Mouse (Mus musculus): Measurements from ENCODE around the gene Lpin3. TPM values are rescaled to one million over a fixed set of nuclear protein-coding genes. Genes with fewer than 3 reads are reported as not detected.

Lpin3 gene
- total RNA-seq (2021) = 1 to 10 TPM; 3.2 to 5.0 TPM
- long read RNA-seq, experiment 1, transcript Lpin3-203 (20 exons, 3,470 nt) = major isoform, 7 of 10 reads
- long read RNA-seq, experiment 1, partial matches to known transcripts = 1 of 10 reads
- long read RNA-seq, experiment 1, other reads (novel, unspliced or antisense) = 2 of 10 reads
- long read RNA-seq, experiment 2, partial matches to known transcripts = 1 of 4 reads
- long read RNA-seq, experiment 2, other reads (novel, unspliced or antisense) = 0 of 4 reads

DNA sequence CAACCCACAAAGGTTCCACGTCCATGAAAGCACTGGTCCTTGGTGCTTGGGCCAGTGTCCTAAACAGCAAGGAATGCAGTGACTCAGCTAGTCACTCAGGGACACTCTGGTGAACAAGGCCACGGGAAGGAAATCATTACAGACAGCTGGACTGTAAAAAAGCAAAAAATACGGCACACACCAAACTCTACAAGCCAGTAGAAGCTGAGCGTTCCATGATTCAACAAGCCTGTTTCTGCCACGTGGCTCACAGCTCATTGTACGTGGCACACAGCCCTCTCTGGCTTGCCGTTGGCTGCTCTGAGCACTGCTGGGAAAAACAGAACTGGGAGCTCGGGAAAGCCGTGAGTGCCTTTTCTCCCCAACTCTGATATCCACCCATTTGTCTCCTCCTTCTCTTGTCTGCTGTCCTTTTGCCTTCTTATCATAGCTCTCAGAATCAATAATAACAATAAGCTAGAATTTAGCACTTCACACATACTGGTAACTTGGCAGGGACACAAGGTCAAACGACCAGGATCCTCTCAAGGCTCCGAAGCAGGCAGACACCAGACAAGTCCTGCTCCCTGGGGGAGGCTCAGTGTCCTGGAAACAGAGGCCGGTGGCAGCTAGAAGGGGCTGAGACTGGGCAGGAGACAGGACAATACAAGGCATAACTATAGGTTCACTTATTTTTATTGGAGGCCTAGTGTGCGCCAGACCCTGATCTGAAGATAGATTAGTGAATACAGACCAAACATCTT is at the start of gene Lpin3:
Gene Lpin3, plus strand, starts transcription at position 218 of the 743 bp plus-strand sequence.
- H3K27ac ChIP-seq = peak within 1 kb of the TSS; percentile 92
- peak within 1 kb of the TSS; percentile 68 for H3K4me3 ChIP-seq
- intact Hi-C loops (cut with DNase I) = loop anchor here (5.0 kb wide), 1 partner anchor 78 kb away; no protein-coding TSS in a partner anchor
- TF ChIP-seq CTCF (IDR thresholded peaks at IDR 0.05) = no peak
- DNase-seq = peak; percentile 86

DNA sequence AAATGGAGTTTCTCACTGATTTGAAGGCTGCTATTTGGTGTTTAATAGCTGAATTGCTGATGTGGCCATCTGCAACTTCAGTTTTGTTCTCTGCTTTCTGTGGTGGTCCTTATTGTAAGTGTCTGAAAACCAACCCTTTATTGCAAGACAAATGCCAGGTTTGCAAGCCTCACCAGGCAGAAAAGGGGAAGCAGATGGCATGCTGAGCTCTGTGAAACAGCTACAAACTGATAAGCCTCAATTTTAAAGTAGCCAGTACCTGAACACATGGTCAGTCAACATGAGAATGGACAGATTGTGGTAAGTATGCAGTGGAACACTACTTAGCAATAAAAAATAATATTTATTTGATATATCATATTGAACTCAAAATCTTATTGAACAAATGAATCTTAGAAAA is 39.6 kb upstream of the Lpin3 start:
- no peak for DNase-seq
- TF ChIP-seq CTCF (IDR thresholded peaks at IDR 0.05) = no peak
- Histone ChIP-seq H3K27ac (no peak overlapping the region), H3K4me3 (no peak overlapping the region)
- intact Hi-C loops (cut with DNase I) = no loop called here

DNA sequence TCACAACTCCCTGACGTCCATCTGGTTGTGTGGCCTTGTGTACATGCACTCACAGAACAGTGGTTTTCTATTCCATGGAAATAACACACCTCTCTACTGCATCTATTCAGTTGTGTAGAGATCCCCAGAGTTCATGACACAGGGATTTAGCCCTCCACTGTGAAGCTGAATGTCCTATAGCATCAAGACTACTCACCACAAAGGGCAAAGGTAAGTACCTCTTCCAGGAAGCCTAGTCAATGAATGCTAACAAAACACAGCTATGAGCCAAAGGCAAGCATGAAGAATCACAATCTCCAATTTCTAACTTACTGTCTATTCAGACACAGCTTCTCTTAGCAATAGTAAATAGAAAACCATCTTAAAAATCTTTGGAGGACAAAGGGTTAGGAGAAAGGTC is 32.8 kb upstream of the Lpin3 start:
- Histone ChIP-seq H3K4me3 (no peak overlapping the region), H3K27ac (peak overlapping the region; percentile 76)
- TF ChIP-seq CTCF (IDR thresholded peaks at IDR 0.05) = no peak
- DNase-seq = no peak
- intact Hi-C loops (cut with DNase I) = loop anchor here (5.0 kb wide), 1 partner anchor 40 kb away; no protein-coding TSS in a partner anchor

DNA sequence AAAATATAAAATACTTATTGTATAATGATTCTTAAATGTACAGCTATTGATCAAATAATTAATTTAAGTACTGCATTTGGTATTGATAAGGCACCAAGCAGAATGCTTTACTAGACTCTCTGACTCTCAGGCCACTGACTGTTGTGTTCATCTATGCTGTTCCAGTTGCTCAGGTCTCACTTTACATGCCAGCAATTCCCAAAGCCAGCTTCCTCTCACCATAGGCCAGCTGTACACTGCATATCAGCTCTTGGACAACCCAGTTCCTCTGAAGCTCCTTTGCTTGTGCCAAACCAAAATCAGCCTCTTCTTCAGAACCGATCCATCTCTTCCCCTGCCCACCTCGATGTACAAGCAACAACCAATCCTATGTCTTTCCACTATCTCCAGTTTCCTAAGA is 32.3 kb upstream of the Lpin3 start:
- peak overlapping the region; percentile 76 for H3K27ac ChIP-seq
- intact Hi-C loops (cut with DNase I) = loop anchor here (5.0 kb wide), 1 partner anchor 41 kb away; no protein-coding TSS in a partner anchor
- TF ChIP-seq CTCF (IDR thresholded peaks at IDR 0.05) = no peak
- peak; percentile 38 for DNase-seq
- peak overlapping the region; percentile 13; the same call in 1 of the 2 replicates for H3K4me3 ChIP-seq

DNA sequence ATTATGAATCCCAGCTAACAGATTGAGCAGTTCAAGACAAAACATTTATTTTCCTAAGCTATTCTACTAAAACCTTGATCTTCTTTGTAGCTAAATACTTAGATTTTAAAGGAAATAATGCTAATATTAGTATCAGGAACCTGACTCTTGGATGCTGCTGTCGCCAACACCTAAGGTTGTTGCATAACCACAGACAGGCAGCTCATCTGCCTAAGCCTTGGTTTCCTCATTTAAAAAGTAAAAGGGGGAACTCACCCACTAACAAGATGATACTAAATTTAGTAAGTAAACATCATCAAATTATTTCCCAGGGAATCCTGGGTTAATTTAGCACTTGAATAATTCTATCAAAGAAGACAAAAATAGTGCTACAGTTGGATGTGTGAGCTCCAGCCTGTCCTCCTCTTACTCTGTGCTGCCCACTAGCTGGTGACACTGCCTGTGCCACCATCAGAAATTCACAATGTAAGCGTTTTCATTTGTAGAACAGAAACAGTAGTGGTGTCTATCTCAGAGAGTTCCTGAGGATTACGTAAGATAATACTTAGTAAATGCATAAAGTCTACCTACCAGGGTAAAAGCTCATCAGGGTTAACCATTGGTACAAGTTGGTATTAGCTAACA is 30.7 kb upstream of the Lpin3 start:
- H3K4me3 ChIP-seq = no peak overlapping the region
- peak; percentile 45 for TF ChIP-seq CTCF (IDR thresholded peaks at IDR 0.05)
- DNase-seq = no peak
- peak overlapping the region; percentile 76 for H3K27ac ChIP-seq
- intact Hi-C loops (cut with DNase I) = loop anchor here (5.0 kb wide), 1 partner anchor 42 kb away; no protein-coding TSS in a partner anchor

DNA sequence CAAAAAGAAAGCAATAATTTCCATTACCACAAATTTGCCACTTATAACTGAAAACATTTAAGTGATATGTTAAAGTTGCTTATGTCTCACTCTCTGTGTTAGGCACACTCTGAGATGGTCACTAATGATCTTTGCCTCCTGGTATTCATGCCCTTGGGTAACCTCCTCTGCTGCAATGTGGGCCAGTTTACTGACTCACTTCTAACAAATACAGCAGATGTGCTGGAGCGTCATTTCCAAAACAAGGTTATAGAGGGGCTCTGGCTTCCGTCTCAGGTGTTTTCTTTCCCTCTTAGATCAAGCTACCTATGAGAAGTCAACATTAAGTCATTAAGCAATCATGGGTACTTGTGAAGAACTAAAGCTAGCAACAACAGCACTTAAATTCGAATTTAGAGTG is 30.1 kb upstream of the Lpin3 start:
- Histone ChIP-seq H3K4me3 (no peak overlapping the region), H3K27ac (peak overlapping the region; percentile 76)
- intact Hi-C loops (cut with DNase I) = no loop called here
- TF ChIP-seq CTCF (IDR thresholded peaks at IDR 0.05) = no peak
- DNase-seq = peak; percentile 35

DNA sequence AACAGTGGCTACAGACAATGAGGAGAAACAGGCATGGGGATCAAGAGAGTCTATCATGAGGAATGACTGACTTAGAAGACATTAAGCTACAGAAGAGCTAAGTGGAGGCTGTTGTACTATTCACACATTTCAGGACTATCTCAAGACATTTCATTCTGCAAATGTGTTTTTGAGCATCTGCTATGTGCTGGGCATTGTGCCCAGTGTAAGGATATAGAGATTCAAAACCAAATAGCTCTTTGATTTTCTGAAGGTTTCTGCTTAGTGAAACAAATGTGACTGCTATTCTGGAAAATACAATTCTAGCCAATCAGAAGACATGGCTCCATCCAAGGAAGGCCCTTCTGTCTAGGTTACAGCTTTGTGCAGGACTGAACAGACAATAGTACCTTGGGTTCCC is 25.8 kb upstream of the Lpin3 start:
- Histone ChIP-seq H3K4me3 (no peak overlapping the region), H3K27ac (no peak overlapping the region)
- TF ChIP-seq CTCF (IDR thresholded peaks at IDR 0.05) = no peak
- intact Hi-C loops (cut with DNase I) = no loop called here
- DNase-seq = no peak

DNA sequence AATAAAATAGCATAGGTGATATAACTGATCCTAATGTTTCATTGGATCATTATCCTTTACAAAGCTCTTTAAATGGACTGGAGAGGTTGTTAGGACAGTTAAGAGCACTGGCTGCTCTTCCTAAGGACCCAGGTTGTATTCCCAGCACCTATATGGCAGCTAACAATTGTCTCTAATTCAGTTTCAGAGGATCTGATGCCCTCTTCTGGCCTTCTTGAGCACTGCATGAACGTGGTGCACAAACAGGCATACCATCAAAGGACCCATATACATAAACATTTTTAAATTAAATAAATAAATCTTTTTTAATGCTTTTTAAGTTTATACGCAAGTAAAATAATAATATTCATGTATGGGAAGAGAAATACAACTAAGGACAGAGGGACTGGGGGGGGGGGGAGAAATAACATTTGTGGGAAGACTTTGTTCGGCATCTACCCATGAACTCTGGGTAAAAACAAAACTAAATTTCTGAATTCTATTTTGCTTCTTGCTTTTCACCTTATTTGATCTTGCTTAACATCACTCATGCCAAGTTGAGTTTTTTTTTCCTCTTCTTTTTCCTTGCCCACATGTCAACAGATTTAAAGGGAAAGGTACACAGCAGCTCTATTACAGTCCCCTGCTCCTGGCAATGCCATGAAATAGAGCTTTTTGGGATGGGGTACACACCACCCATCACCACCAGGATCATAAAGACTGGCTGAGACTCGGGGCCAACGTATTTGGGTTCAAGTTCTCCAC is 23.9 kb upstream of the Lpin3 start:
- intact Hi-C loops (cut with DNase I) = no loop called here
- TF ChIP-seq CTCF (IDR thresholded peaks at IDR 0.05) = peak; percentile 43
- Histone ChIP-seq H3K27ac (no peak overlapping the region), H3K4me3 (no peak overlapping the region)
- DNase-seq = no peak

DNA sequence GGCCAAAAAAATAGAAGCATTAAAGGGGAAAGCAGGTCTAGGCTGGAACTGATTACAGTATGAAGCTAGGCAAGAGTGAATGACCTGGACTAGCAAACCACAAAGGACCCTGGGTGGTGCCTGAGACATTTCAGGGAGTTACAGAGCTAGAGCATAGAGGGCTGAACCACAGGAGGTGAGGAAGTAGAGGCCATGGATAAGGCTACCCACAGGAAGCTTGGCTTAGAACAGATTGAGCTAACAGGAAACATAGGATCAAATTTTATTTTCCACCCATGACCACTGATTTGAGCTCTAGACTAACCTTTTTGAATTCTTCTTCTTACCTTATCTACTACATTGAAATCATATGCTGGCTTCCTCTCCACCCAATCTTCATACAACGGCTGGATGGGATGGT is 20.1 kb upstream of the Lpin3 start:
- intact Hi-C loops (cut with DNase I) = no loop called here
- H3K4me3 ChIP-seq = no peak overlapping the region
- no peak for TF ChIP-seq CTCF (IDR thresholded peaks at IDR 0.05)
- no peak for DNase-seq
- H3K27ac ChIP-seq = 0 out of 2 replicates have a peak overlapping the region, but pooled peaks have one; percentile 16

DNA sequence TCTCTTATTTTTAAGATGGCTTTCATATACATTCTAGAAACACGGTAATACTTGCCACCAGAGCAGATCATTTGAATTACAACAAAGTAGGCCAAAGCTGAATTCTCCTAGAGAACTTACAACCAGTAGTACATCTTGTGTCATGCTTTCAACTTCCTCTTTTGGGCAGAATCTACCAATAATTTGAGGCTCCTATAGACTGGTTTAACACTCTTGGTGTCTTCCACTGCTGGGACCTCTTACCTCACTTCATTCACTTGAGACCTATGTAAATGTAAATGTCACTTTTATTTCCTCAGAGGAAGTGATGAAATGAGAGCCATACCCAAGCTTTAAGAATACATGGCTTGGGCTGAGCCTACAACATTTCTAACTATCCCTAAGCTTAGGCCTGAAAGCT is 16.4 kb upstream of the Lpin3 start:
- Histone ChIP-seq H3K27ac (no peak overlapping the region), H3K4me3 (no peak overlapping the region)
- DNase-seq = no peak
- intact Hi-C loops (cut with DNase I) = no loop called here
- no peak for TF ChIP-seq CTCF (IDR thresholded peaks at IDR 0.05)

DNA sequence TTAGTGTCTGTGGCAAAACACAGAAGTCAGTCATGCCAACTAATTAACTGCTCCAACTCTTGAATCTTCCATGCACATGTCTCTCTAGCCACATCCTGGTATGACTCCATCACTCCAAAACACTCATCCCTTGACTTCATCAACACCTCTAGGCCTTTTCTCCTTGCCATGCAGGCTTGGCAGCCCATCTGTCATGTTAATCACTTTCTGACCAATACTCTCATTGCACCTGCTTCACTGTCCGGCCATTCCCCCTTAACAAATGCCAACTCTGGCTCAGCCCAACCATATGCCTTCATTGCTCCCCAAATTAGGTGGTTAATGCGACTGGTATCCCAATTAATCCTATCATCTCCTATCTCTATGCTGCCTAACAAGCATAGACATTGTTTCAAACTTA is 15.2 kb upstream of the Lpin3 start:
- TF ChIP-seq CTCF (IDR thresholded peaks at IDR 0.05) = no peak
- intact Hi-C loops (cut with DNase I) = no loop called here
- Histone ChIP-seq H3K4me3 (no peak overlapping the region), H3K27ac (no peak overlapping the region)
- no peak for DNase-seq

DNA sequence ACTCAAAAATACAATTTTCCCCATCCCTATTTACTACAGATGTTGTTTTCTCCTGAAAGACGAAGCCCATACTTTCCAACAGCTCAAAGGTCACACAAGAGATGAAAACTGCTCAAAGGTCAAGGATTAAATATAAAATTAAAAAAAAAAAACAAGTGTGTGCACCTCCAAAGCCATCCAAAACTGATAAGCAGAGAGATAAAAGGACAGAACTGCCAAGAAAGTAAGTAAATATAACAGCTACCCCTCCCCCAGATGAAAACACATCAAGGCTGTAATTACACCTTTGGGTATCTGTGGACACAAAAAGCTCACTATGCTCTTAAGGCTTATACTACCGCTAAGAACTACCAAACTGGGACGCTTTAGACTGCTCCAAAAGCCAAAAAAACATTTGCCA is 11.0 kb upstream of the Lpin3 start:
- DNase-seq = no peak
- intact Hi-C loops (cut with DNase I) = no loop called here
- Histone ChIP-seq H3K4me3 (peak overlapping the region; percentile 84), H3K27ac (peak overlapping the region; percentile 98)
- TF ChIP-seq CTCF (IDR thresholded peaks at IDR 0.05) = no peak
